Mouse (Mus musculus): ENCODE data around the gene Flot1. TPM values are rescaled to one million over a fixed set of nuclear protein-coding genes. Genes with fewer than 3 reads are reported as not detected.

Gene Flot1
- polyA plus RNA-seq, 1 experiment from 2014 or later, result 121 TPM

- no peaks in the 10 kb centered on the region for H3K9me3 ChIP-seq (ENCODE audit: control insufficient read depth, low read length)
- ATAC-seq (ENCODE audit: low read depth), result no peak
- no peak overlapping the region for H3K4me2 ChIP-seq (ENCODE audit: low read depth, low read length)
- WGBS, result 53% methylated on average over 7 of the region's 7 CpGs
- no peaks in the 10 kb centered on the region for H3K36me3 ChIP-seq (ENCODE audit: control insufficient read depth, insufficient read depth, low read length)
- no peaks in the 10 kb centered on the region for H3K4me1 ChIP-seq (ENCODE audit: control insufficient read depth, insufficient read depth, low read length)
- no peak overlapping the region for H3K4me3 ChIP-seq (ENCODE audit: low read depth, low read length)
- no peak overlapping the region for H3K27ac ChIP-seq (ENCODE audit: low read depth, low read length)
- no peaks in the 10 kb centered on the region for H3K27me3 ChIP-seq (ENCODE audit: control insufficient read depth, insufficient read depth, low read length)
- H3K9ac ChIP-seq (replicated peaks; ENCODE audit: low read depth, low read length), result no peak overlapping the region
Observed at GRCm38 (mm10) chr17:35815836-35816235, 7.2 kb upstream of the Flot1 start.

GRCm38 (mm10) chr17:35816686-35817085 is 6.3 kb upstream of the Flot1 start:
- 48% methylated on average over 8 of the region's 14 CpGs for WGBS
- Histone ChIP-seq H3K9ac (replicated peaks; ENCODE audit: low read depth, low read length) (no peak overlapping the region), H3K27me3 (ENCODE audit: control insufficient read depth, insufficient read depth, low read length) (no peaks in the 10 kb centered on the region), H3K9me3 (ENCODE audit: control insufficient read depth, low read length) (no peaks in the 10 kb centered on the region), H3K4me1 (ENCODE audit: control insufficient read depth, insufficient read depth, low read length) (peaks cover 5% of the 10 kb centered on the region), H3K4me3 (ENCODE audit: low read depth, low read length) (no peak overlapping the region), H3K27ac (ENCODE audit: low read depth, low read length) (no peak overlapping the region), H3K4me2 (ENCODE audit: low read depth, low read length) (no peak overlapping the region), H3K36me3 (ENCODE audit: control insufficient read depth, insufficient read depth, low read length) (no peaks in the 10 kb centered on the region)
- no peak for ATAC-seq (ENCODE audit: low read depth)

GRCm38 (mm10) chr17:35817226-35817625 is 5.8 kb upstream of the Flot1 start:
- Histone ChIP-seq H3K27me3 (ENCODE audit: control insufficient read depth, insufficient read depth, low read length) (no peaks in the 10 kb centered on the region), H3K36me3 (ENCODE audit: control insufficient read depth, insufficient read depth, low read length) (no peaks in the 10 kb centered on the region), H3K27ac (ENCODE audit: low read depth, low read length) (no peak overlapping the region), H3K9me3 (ENCODE audit: control insufficient read depth, low read length) (no peaks in the 10 kb centered on the region), H3K4me2 (ENCODE audit: low read depth, low read length) (no peak overlapping the region), H3K9ac (replicated peaks; ENCODE audit: low read depth, low read length) (no peak overlapping the region), H3K4me3 (ENCODE audit: low read depth, low read length) (no peak overlapping the region), H3K4me1 (ENCODE audit: control insufficient read depth, insufficient read depth, low read length) (peaks cover 10% of the 10 kb centered on the region)
- ATAC-seq (ENCODE audit: low read depth), result no peak
- WGBS, result 58% methylated on average over 10 of the region's 10 CpGs

DNA sequence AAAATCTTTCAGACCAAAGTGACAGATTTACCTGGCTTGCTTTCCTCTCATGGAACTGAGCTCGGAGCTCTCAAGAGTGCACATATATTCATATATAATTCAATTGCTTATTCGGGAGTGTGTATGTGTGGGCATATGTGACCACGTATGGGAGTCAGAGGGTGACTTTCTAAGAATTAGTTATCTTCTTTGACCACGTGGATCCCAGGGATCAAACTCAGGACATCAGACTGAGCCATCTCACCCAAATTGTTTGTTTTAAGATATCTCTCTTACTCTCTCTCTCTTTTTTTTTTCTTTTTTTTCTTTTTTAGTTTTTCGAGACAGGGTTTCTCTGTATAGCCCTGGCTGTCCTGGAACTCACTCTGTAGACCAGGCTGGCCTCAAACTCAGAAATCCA is 2.9 kb upstream of the Flot1 start:
- H3K27me3 ChIP-seq (ENCODE audit: control insufficient read depth, insufficient read depth, low read length), result no peaks in the 10 kb centered on the region
- H3K4me1 ChIP-seq (ENCODE audit: control insufficient read depth, insufficient read depth, low read length), result peaks cover 20% of the 10 kb centered on the region
- no peak overlapping the region for H3K4me2 ChIP-seq (ENCODE audit: low read depth, low read length)
- H3K4me3 ChIP-seq (ENCODE audit: low read depth, low read length), result no peak overlapping the region
- H3K9me3 ChIP-seq (ENCODE audit: control insufficient read depth, low read length), result no peaks in the 10 kb centered on the region
- H3K27ac ChIP-seq (ENCODE audit: low read depth, low read length), result no peak overlapping the region
- no peak for ATAC-seq (ENCODE audit: low read depth)
- WGBS, result 83% methylated on average over 5 of the region's 5 CpGs
- no peaks in the 10 kb centered on the region for H3K36me3 ChIP-seq (ENCODE audit: control insufficient read depth, insufficient read depth, low read length)
- no peak overlapping the region for H3K9ac ChIP-seq (replicated peaks; ENCODE audit: low read depth, low read length)

DNA sequence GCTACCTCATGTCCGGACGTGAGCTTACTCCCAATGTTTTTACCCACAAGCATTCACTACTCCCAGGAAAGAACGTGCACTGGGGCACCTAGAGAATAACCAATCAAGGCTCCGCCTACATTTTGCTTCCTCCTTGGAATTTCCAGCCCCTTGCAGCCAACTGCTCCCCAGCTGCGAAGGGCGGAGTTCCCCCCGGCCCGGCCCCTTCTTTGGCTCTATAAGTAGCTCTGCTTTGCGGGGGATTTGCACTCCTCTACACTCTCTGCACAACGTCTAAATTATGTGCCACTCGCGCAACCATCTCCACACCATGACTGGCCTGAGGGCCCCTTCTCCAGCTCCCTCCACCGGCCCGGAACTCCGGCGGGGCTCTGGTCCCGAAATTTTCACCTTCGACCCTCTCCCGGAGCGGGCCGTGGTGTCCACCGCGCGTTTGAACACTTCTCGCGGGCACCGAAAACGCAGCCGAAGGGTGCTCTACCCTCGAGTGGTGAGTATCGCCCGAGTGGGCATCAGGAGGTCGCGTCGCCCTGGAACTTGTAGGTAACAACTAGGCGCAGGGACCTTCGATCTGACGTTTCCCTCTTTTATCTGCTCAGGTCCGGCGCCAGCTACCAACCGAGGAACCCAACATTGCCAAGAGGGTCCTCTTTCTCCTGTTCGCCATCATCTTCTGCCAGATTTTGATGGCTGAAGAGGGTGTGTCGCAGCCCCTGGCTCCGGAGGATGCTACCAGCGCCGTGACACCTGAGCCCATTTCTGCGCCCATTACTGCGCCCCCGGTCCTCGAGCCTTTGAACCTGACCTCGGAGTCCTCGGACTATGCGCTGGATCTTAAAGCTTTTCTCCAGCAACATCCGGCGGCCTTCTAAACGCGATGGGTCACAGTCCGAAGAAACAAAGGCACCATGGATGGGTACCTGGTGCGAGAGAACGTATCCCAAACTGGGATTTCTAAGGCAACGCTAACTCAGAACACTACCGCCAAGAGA is 1.3 kb upstream of the Flot1 start, which contains the start of gene Ier3:
TSS of gene Ier3 (plus strand) at position 246 of the 992 bp plus-strand sequence.
- Histone ChIP-seq H3K9ac (replicated peaks; ENCODE audit: low read depth, low read length) (peak within 1 kb of the TSS; percentile 69), H3K27ac (ENCODE audit: low read depth, low read length) (peak within 1 kb of the TSS; percentile 75; the same call in 1 of the 2 replicates), H3K4me1 (ENCODE audit: control insufficient read depth, insufficient read depth, low read length) (peaks cover 20% of the 10 kb centered on the region), H3K27me3 (ENCODE audit: control insufficient read depth, insufficient read depth, low read length) (no peaks in the 10 kb centered on the region), H3K4me2 (ENCODE audit: low read depth, low read length) (peak within 1 kb of the TSS; percentile 69), H3K36me3 (ENCODE audit: control insufficient read depth, insufficient read depth, low read length) (peaks cover 5% of the 10 kb centered on the region; the same call in 1 of the 2 replicates), H3K9me3 (ENCODE audit: control insufficient read depth, low read length) (no peaks in the 10 kb centered on the region), H3K4me3 (ENCODE audit: low read depth, low read length) (peak within 1 kb of the TSS; percentile 62)
- ATAC-seq (ENCODE audit: low read depth), result peak; percentile 15; the same call in 1 of the 2 replicates
- WGBS, result under 1% methylated on average over 62 of the region's 62 CpGs

DNA sequence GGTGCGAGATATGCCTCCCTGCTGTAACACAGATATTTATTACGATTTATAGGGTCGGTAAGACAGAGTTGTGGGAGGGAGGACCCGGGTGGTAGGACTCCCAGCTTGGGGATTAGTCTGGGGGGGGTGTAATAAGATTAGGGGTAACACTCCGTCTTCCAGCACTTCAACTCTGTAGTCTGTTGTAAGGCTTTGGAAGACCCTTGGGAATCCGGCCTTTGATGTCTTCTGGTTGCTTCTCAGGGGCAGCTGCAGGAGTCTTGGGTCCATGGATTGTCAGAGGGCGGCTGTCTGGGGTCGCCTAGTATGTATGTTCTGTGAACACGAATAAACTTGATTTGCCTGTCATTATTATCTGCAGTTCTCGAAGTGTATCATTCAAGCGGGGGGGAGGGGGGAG is 466 bp upstream of the Flot1 start:
- 4% methylated on average over 11 of the region's 11 CpGs for WGBS

DNA sequence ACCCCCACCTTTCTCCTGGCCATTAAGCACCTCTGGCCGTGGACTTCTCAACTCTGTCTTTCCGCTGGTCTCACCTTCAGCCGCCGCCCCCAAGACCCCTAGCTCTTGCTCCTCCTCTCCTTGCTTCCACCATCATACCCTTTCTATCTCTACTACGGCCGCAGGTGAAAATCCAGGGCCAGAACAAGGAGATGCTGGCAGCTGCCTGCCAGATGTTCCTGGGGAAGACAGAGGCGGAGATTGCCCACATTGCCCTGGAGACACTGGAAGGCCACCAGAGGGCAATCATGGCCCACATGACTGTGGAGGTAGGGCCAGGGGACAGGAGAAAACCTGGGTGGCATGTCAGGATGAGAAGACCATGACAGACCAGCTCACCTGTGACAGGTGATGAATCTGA is 1.4 kb downstream of the Flot1 start:
- WGBS, result 57% methylated on average over 7 of the region's 7 CpGs
- H3K27me3 ChIP-seq (ENCODE audit: control insufficient read depth, insufficient read depth, low read length), result no peaks in the 10 kb centered on the region
- H3K27ac ChIP-seq (ENCODE audit: low read depth, low read length), result no peak overlapping the region
- ATAC-seq (ENCODE audit: low read depth), result no peak
- H3K4me2 ChIP-seq (ENCODE audit: low read depth, low read length), result peak overlapping the region; percentile 69; the same call in 1 of the 2 replicates
- H3K4me3 ChIP-seq (ENCODE audit: low read depth, low read length), result peak overlapping the region; percentile 62; the same call in 1 of the 2 replicates
- H3K36me3 ChIP-seq (ENCODE audit: control insufficient read depth, insufficient read depth, low read length), result peaks cover 13% of the 10 kb centered on the region; the same call in 1 of the 2 replicates
- H3K9ac ChIP-seq (replicated peaks; ENCODE audit: low read depth, low read length), result no peak overlapping the region
- H3K9me3 ChIP-seq (ENCODE audit: control insufficient read depth, low read length), result no peaks in the 10 kb centered on the region
- peaks cover 20% of the 10 kb centered on the region for H3K4me1 ChIP-seq (ENCODE audit: control insufficient read depth, insufficient read depth, low read length)

More for the DNA sequence above, 466 bp upstream of the Flot1 start:
- ATAC-seq (ENCODE audit: low read depth), result peak; percentile 19
- Histone ChIP-seq H3K9me3 (ENCODE audit: control insufficient read depth, low read length) (no peaks in the 10 kb centered on the region), H3K27me3 (ENCODE audit: control insufficient read depth, insufficient read depth, low read length) (no peaks in the 10 kb centered on the region), H3K4me1 (ENCODE audit: control insufficient read depth, insufficient read depth, low read length) (peaks cover 20% of the 10 kb centered on the region), H3K4me2 (ENCODE audit: low read depth, low read length) (peak overlapping the region; percentile 69), H3K9ac (replicated peaks; ENCODE audit: low read depth, low read length) (peak overlapping the region; percentile 69), H3K36me3 (ENCODE audit: control insufficient read depth, insufficient read depth, low read length) (peaks cover 9% of the 10 kb centered on the region; the same call in 1 of the 2 replicates), H3K27ac (ENCODE audit: low read depth, low read length) (peak overlapping the region; percentile 75), H3K4me3 (ENCODE audit: low read depth, low read length) (peak overlapping the region; percentile 62)

DNA sequence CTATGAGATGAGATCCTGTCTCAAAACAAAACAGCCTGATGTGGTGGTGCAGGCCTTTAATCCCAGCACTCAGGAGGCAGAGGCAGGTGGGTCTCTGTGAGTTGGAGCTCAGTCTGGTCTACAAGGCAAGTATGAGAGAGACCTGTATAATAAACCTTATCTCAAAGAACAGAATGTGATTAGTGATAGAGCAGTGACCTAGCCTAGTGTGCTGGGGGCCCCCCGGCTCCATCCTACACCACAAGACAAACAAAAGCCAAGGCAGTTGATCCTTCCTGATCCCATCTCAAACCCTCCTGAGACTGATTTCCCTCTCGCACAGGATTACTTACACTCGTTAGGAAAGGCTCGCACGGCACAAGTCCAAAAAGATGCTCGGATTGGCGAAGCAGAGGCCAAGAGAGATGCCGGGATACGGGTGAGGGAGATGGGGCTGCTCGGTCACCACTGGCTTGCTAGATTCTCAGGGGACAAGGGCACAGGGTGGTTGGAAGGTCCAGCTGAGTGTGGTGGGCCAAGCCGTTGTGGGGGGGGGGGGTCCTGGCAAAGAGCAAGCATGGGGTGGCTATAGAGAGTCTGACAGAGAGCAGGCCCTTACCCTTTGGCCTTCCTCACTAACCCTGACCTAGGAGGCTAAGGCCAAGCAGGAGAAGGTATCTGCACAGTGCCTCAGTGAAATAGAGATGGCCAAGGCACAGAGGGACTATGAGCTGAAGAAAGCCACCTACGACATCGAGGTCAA is 2.2 kb downstream of the Flot1 start:
- H3K9ac ChIP-seq (replicated peaks; ENCODE audit: low read depth, low read length), result no peak overlapping the region
- no peaks in the 10 kb centered on the region for H3K9me3 ChIP-seq (ENCODE audit: control insufficient read depth, low read length)
- H3K36me3 ChIP-seq (ENCODE audit: control insufficient read depth, insufficient read depth, low read length), result peaks cover 13% of the 10 kb centered on the region; the same call in 1 of the 2 replicates
- WGBS, result 96% methylated on average over 13 of the region's 13 CpGs
- H3K4me1 ChIP-seq (ENCODE audit: control insufficient read depth, insufficient read depth, low read length), result peaks cover 23% of the 10 kb centered on the region
- ATAC-seq (ENCODE audit: low read depth), result no peak
- H3K27ac ChIP-seq (ENCODE audit: low read depth, low read length), result no peak overlapping the region
- no peak overlapping the region for H3K4me3 ChIP-seq (ENCODE audit: low read depth, low read length)
- no peak overlapping the region for H3K4me2 ChIP-seq (ENCODE audit: low read depth, low read length)
- no peaks in the 10 kb centered on the region for H3K27me3 ChIP-seq (ENCODE audit: control insufficient read depth, insufficient read depth, low read length)

Measured in neural tube, embryonic 14.5 days (tissue).